Mouse (Mus musculus) liver, embryonic 14.5 days (tissue): ENCODE measurements at regions not wholly inside any gene's neighbourhood (a gene's known extent, or its start where the extent isn't known, plus 50 kb on each side); places are given as distances from the start of the nearest gene placed in this dataset.

ENCODE experiments used
- CTCF ChIP-seq: IDR thresholded peaks from 2 replicates; pipeline ENCODE4 v1.5.1; 2016; ENCODE audit warnings: antibody characterized with exemption, low read depth, control low read depth
- EP300 ChIP-seq: IDR thresholded peaks from 2 replicates; pipeline ENCODE4 v1.6.1; 2016; ENCODE audit warnings: antibody characterized with exemption, low read depth

- TF ChIP-seq CTCF (no peak), EP300 (no peak)
Measured at GRCm38 (mm10) chr13:16453234-16453633, 441.6 kb downstream of the Inhba start.
